Mouse (Mus musculus) kidney, postnatal 10 days (tissue): ENCODE results near the gene Hdac6.
"Not testable (repeated sequence)": the region's sequence is repeated elsewhere in the genome, so short reads cannot be mapped to it uniquely, and the experiment has no call there.

Experiments
- DNase-seq: peaks from one replicate; pipeline ENCODE4 v3.0.0; 2021; ENCODE audit warnings: mixed read lengths

Hdac6 gene

DNA sequence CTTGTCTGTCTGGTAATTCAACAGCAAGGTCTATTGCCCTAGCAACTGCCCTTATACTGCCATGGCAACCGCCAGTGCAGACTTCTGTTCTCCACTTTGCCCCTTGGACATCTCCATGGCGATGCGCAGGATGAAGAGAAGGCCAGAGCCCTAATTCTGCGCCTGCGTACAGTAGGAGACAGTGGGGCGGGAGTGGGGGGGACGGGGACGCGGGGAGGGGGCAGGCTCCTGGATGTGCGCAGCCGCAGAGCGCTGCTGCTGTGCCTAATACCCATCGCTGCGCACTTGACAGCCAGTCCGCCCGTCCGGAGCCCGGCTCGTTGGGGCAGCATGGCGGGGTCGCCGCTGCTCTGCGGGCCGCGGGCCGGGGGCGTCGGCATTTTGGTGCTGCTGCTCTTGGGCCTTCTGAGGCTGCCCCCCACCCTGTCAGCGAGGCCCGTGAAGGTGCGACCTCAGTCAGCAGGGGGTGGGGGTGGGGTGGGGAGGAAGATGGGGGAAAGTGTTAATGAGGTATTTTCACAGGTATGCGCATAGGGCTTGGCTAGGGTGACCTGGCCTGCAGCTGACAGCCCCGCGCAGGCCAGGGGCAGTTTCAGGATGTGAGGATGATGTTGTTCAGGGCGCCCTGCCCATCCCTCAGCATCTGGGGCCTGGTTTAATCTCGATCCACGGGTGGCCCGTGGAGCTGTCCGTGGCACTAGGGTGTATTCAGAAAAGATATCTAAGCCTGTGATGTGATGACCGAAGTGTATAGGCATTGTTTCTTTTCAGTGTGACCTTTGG lies 27.9 kb downstream of the Hdac6 start, which contains the start of gene Pcsk1n:
Pcsk1n (plus strand) TSS at position 222 of the 783 bp plus-strand sequence.
- peak; percentile 15 for DNase-seq

DNA sequence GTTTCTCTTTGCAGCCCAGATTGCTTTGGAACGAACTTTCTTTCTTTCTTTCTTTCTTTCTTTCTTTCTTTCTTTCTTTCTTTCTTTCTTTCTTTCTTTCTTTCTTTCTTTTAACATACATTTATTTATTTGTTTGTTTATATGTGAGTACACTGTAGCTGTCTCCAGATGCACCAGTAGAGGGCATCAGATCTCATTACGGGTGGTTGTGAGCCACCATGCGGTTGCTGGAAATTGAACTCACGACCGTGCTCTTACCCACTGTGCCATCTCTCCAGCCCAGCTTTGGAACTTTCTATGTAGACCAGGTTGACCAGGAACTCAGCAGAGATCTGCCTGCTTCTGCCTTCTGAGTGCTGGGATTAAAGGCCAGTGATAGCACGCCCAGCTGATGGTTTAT lies 29.7 kb downstream of the Hdac6 start:
- not testable (repeated sequence) for DNase-seq

DNA sequence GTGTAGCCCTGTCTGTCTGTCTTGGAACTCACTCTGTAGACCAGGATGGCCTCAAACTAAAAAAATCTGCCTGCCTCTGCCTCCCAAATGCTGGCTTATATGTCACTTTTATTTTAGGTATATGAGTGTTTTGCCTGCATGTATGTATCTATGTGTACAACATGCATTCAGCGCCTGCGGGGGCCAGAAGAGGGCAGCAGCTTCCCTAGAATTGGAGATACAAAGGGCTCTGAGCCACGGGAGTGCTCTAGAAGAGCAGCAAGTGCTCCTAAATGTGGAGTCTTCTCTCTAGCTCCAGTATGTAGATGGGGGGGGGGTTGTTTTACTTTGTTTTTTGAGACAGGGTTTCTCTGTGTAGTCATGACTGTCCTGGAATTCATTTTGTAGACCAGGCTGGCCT lies 32.0 kb downstream of the Hdac6 start:
- DNase-seq, result peak; percentile 48

DNA sequence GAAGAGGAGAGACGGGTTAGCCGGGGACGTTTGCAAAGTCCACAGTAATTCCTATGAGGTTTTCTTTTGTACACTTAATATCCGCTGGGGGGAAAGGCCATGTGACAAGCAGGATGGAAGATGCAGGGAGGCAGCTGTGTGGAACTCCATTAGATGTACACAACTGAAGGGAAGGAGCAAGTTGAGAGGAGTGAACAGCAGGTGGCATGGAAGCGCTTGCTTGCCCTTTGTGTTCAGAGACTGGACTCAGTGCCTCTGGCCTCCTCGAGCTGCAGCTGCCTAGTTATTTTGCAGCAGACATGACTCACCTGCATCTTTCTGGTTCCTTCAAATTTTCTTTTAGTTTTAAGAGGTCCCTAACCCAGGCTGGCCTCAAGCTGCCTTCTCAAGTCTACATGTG lies 37.2 kb downstream of the Hdac6 start:
- DNase-seq, result no peak

DNA sequence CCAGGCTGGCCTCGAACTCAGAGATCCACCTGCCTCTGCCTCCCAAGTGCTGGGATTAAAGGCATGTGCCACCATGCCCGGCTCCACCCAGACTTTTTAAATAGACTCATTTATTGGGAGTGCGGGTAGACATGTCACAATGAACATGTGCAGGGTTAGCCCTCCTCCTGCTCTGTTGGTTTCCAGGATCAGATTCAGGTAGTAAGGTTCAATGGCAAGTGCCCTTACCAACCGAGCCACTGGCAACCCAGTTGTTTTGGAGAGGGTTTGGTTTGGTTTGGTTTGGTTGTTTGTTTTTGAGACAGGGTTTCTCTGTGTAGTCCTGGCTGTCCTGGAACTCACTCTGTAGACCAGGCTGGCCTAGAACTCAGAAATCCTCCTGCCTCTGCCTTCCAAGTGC lies 38.4 kb downstream of the Hdac6 start, which contains the start of gene Gm10490:
Gm10490 (plus strand) TSS at position 301 of the 400 bp plus-strand sequence.
- not testable (repeated sequence) for DNase-seq

DNA sequence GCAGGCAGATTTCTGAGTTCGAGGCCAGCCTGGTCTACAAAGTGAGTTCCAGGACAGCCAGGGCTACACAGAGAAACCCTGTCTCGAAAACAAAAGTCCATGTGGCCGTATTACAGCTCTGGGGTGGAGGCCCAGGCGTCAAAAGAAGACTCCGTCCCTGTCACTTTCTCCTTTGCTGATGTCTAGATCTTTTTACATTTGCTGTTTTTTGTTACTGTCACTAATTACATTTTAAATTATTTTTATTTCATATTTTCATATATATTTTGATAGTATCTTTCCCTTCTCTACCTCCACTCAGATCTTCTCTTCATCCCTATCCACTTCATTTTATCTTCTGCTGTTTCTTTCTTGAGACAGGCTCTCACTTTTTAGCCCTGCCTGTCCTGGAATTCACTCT lies 40.0 kb downstream of the Hdac6 start, which contains the start of gene Gm10491:
Gm10491 (minus strand) TSS at position 101 of the 400 bp plus-strand sequence.
- DNase-seq, result no peak

DNA sequence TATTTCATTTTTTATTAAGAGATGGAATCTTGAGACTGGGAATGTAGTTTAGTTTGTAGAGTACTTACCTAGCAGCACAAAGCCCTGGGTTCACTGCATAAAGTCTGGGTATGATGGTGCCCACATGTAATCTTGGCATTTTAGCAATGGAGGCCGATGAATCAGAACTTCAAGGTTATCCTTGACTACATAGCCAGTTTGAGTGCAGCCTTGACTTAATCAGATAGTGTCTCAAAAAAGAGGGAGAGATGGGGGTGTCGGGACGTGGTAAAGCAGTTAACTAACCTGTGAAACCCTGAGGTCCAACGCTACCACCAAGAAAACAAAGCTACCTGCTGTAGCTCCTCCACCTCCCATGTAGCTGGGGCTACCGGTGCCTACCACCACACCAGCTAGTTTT lies 43.2 kb downstream of the Hdac6 start:
- DNase-seq, result no peak

DNA sequence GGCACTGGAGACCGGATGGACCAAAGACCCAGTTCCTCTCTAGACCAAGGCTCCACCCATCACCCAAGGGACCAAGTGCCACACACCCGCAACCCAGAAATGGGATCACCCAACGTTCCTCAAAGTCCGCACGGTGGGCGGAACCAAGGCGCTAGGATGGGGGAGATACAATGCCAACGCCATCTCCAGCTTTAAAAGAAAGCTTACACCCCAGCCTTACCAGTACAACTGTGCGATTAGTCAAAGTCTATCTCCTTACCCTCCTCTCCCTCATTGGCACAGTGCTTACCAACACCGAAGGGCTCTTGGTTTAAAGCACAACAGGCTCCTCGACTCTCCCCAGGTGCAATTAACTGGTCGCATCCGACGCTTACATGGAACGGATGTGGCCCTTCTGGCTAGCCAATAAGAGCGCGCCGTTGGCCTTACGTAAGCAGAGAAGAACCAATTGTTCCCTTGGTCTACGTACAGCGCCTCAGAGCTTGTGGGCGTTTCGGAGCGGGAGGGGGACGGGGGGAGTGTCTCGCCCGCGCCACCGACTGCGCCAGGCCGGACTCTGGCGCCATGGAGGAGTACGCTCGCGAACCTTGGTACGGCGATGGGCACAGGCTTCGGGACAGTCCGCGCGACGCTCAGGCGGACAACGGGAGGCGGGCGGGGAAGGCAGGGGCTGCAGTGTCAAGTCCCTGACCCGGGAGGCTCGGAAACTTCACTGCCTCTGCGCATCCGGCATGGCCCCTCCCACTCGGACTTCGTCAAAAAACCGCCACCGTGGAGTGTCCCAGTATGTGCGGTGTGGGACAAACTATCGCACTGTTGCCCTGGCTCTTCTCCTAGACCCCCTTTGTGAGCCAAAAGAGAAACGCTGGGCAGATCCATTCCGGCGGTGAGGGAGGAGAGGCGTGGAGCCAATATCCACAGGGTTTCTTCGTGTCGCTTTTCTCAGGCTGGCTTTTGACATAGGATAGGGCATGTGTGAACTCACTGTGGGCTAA lies 48.5 kb downstream of the Hdac6 start, which contains the start of the genes Pqbp1 and Timm17b:
Pqbp1 (minus strand) TSS at position 390 of the 995 bp plus-strand sequence.
Timm17b (plus strand) TSS at position 478 of the 995 bp plus-strand sequence.
- peak; percentile 92 for DNase-seq

DNA sequence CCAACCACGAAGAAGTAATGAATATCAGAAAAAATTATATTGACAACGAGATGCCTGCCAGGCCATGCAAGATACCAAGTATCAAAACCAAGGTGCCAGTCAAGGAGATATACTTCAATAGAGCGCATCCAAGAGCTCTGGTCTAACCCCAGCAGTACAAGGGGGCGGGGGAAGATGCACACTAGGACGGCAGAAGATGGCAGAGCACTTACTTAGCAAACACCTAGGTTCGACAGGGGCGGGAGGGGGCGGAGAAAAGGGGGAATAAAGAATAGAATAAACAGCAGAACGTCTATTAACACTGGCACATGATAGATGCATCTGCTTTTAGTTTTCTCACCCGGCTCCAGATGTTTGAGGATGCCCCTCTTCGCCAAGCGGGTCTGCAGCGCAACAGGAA lies 49.5 kb downstream of the Hdac6 start:
- DNase-seq, result no peak

DNA sequence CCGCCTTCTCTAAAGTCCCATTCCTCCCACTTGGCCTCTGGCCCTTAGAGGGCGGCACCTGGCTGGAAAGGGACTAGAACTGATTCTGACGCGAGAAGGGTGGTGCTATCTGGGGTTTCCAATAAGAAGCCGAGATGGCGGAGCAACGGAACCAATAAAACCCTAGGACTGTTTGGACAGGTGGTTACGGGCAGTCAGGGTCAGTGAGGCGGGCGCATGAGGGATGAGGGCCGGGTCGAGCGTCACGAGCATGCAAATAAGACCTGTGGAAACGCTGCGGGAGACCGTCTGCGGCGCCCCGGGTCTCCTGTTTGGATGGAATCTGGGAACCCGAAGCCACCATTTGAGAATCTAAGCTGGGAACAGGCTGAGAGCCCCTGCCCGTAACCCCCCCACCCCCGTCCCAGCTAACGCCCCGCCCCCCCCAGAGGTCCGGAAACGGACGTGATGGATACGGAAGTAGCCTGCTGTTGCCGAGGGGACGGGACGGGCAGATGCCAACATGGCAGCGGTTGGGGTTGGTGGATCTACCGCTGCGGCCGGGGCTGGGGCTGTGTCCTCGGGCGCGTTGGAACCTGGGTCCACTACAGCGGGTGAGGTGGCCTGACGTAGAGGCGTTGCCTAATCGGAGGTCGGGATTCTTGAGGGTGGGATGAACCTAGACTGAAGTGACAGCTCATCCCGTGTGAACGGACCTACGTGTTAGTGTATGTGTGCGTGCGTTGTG lies 63.7 kb downstream of the Hdac6 start, which contains the start of gene Slc35a2:
Slc35a2 (plus strand) TSS at position 188 of the 727 bp plus-strand sequence.
- peak; percentile 87 for DNase-seq
